Mouse (Mus musculus): ENCODE data around the gene Batf2. TPM values are rescaled to one million over a fixed set of nuclear protein-coding genes. Genes with fewer than 3 reads are reported as not detected.
"Not testable (repeated sequence)": the region's sequence is repeated elsewhere in the genome, so short reads cannot be mapped to it uniquely, and the experiment has no call there.

Gene Batf2
- polyA plus RNA-seq, 1 experiment from 2014 or later, result 0.08 TPM

- no peak for TF ChIP-seq CTCF (IDR thresholded peaks at IDR 0.05)
- peak; percentile 54 for ATAC-seq
- POLR2A ChIA-PET, result interaction anchor here (1.0 to 1.5 kb wide), 4 partner anchors 9 to 72 kb away, joined by 3 to 5 read pairs (median 3); partner anchors contain the start of genes Syvn1 and Vps51
Measured at GRCm38 (mm10) chr19:6117986-6118676, 22.7 kb upstream of the Batf2 start, which contains the start of gene Sac3d1. Sac3d1 (minus strand) TSS chr19:6118650.

GRCm38 (mm10) chr19:6118677-6119185, 22.1 kb upstream of the Batf2 start:
- H3K27me3 ChIP-seq, result no peaks in the 10 kb centered on the region
- ATAC-seq (no peak), DNase-seq (ENCODE audit: low read depth, low spot score) (no peak)
- in situ Hi-C loops (cut with MboI; ENCODE audit: low pct_unique_long_range_greater_than_20kb), result no loop called here
- TF ChIP-seq CTCF (IDR thresholded peaks at IDR 0.05), result no peak
- ChIA-PET POLR2A (interaction anchor here (0.6 to 1.5 kb wide), 3 partner anchors 27 to 62 kb away, joined by 3 to 6 read pairs (median 5); partner anchors contain the start of gene Vps51), CTCF (interaction anchor here (0.7 to 1.0 kb wide), 2 partner anchors 22 to 52 kb away, joined by 3 read pairs; no protein-coding TSS in a partner anchor)

More at GRCm38 (mm10) chr19:6117986-6118676, 22.7 kb upstream of the Batf2 start, which contains the start of gene Sac3d1:
- CTCF ChIA-PET, result interaction anchor here (1.0 kb wide), 1 partner anchor 21 kb away, joined by 3 read pairs; no protein-coding TSS in a partner anchor
- H3K27me3 ChIP-seq, result no peaks in the 10 kb centered on the region
- peak; percentile 67 for DNase-seq (ENCODE audit: low read depth, low spot score)
- in situ Hi-C loops (cut with MboI; ENCODE audit: low pct_unique_long_range_greater_than_20kb), result no loop called here

GRCm38 (mm10) chr19:6121761-6122160, 19.0 kb upstream of the Batf2 start:
- ATAC-seq (no peak), DNase-seq (ENCODE audit: low read depth, low spot score) (no peak)
- in situ Hi-C loops (cut with MboI; ENCODE audit: low pct_unique_long_range_greater_than_20kb), result no loop called here
- TF ChIP-seq CTCF (IDR thresholded peaks at IDR 0.05), result no peak
- POLR2A ChIA-PET, result no interaction called here
- H3K27me3 ChIP-seq, result no peaks in the 10 kb centered on the region
- CTCF ChIA-PET, result interaction anchor here (1.2 kb wide), 1 partner anchor 19 kb away, joined by 4 read pairs; the partner anchor contains the start of genes Arl2 and Batf2

- ChIA-PET CTCF (interaction anchor here (2.0 kb wide), 1 partner anchor 106 kb away, joined by 4 read pairs; no protein-coding TSS in a partner anchor), POLR2A (no interaction called here)
- no peaks in the 10 kb centered on the region for H3K27me3 ChIP-seq
- no peak for DNase-seq (ENCODE audit: low read depth, low spot score)
- TF ChIP-seq CTCF (IDR thresholded peaks at IDR 0.05), result no peak
- in situ Hi-C loops (cut with MboI; ENCODE audit: low pct_unique_long_range_greater_than_20kb), result no loop called here
- ATAC-seq, result no peak
Measured at GRCm38 (mm10) chr19:6123330-6123729, 17.5 kb upstream of the Batf2 start.

GRCm38 (mm10) chr19:6124898-6125297, 15.9 kb upstream of the Batf2 start:
- in situ Hi-C loops (cut with MboI; ENCODE audit: low pct_unique_long_range_greater_than_20kb), result loop anchor here (5.0 kb wide), 1 partner anchor 163 kb away; the partner anchor contains the start of gene Pola2
- no peaks in the 10 kb centered on the region for H3K27me3 ChIP-seq
- DNase-seq (ENCODE audit: low read depth, low spot score), result no peak
- TF ChIP-seq CTCF (IDR thresholded peaks at IDR 0.05), result no peak
- ChIA-PET POLR2A (interaction anchor here (0.6 to 0.8 kb wide), 2 partner anchors 47 to 169 kb away, joined by 3 read pairs; no protein-coding TSS in a partner anchor), CTCF (interaction anchor here (3.9 kb wide), 1 partner anchor 17 kb away, joined by 19 read pairs; the partner anchor contains the start of genes Arl2 and Batf2)
- ATAC-seq, result no peak

GRCm38 (mm10) chr19:6126289-6126688, 14.5 kb upstream of the Batf2 start:
- ChIA-PET POLR2A (no interaction called here), CTCF (interaction anchor here (3.9 kb wide), 1 partner anchor 15 kb away, joined by 19 read pairs; the partner anchor contains the start of genes Arl2 and Batf2)
- TF ChIP-seq CTCF (IDR thresholded peaks at IDR 0.05), result peak; percentile 88
- ATAC-seq (no peak), DNase-seq (ENCODE audit: low read depth, low spot score) (no peak)
- H3K27me3 ChIP-seq, result no peaks in the 10 kb centered on the region
- in situ Hi-C loops (cut with MboI; ENCODE audit: low pct_unique_long_range_greater_than_20kb), result loop anchor here (5.0 kb wide), 1 partner anchor 164 kb away; the partner anchor contains the start of gene Pola2

- CTCF ChIA-PET, result interaction anchor here (0.6 to 3.9 kb wide), 6 partner anchors 15 to 164 kb away, joined by 3 to 19 read pairs (median 3); partner anchors contain the start of genes Arl2 and Batf2
- DNase-seq (ENCODE audit: low read depth, low spot score) (no peak), ATAC-seq (no peak)
- POLR2A ChIA-PET, result interaction anchor here (1.0 to 1.6 kb wide), 7 partner anchors 9 to 154 kb away, joined by 3 to 4 read pairs (median 3); partner anchors contain the start of genes Arl2 and Batf2
- in situ Hi-C loops (cut with MboI; ENCODE audit: low pct_unique_long_range_greater_than_20kb), result loop anchor here (5.0 kb wide), 1 partner anchor 165 kb away; the partner anchor contains the start of gene Pola2
- H3K27me3 ChIP-seq, result no peaks in the 10 kb centered on the region
- TF ChIP-seq CTCF (IDR thresholded peaks at IDR 0.05), result no peak
Measured at GRCm38 (mm10) chr19:6126789-6127580, 13.8 kb upstream of the Batf2 start.

GRCm38 (mm10) chr19:6127760-6128341, 12.9 kb upstream of the Batf2 start, which contains the start of gene Snx15:
Snx15 (minus strand) TSS chr19:6128304.
- peak; percentile 84 for ATAC-seq
- peak; percentile 90 for DNase-seq (ENCODE audit: low read depth, low spot score)
- CTCF ChIA-PET, result interaction anchor here (0.6 to 3.9 kb wide), 6 partner anchors 14 to 164 kb away, joined by 3 to 19 read pairs (median 3); partner anchors contain the start of genes Arl2 and Batf2
- in situ Hi-C loops (cut with MboI; ENCODE audit: low pct_unique_long_range_greater_than_20kb), result loop anchor here (5.0 kb wide), 1 partner anchor 166 kb away; the partner anchor contains the start of gene Pola2
- no peaks in the 10 kb centered on the region for H3K27me3 ChIP-seq
- no peak for TF ChIP-seq CTCF (IDR thresholded peaks at IDR 0.05)
- POLR2A ChIA-PET, result interaction anchor here (0.9 to 1.6 kb wide), 9 partner anchors 10 to 155 kb away, joined by 3 to 4 read pairs (median 3); partner anchors contain the start of genes Arl2, Batf2 and Capn1

- DNase-seq (ENCODE audit: low read depth, low spot score); ATAC-seq; POLR2A ChIA-PET; H3K27me3 ChIP-seq; in situ Hi-C loops (cut with MboI; ENCODE audit: low pct_unique_long_range_greater_than_20kb): not testable (repeated sequence)
- CTCF ChIA-PET, result interaction anchor here (4.0 kb wide), 1 partner anchor 11 kb away, joined by 14 read pairs; the partner anchor contains the start of genes Arl2 and Batf2
Measured at GRCm38 (mm10) chr19:6130414-6131128, 10.2 kb upstream of the Batf2 start.
